Mouse (Mus musculus) left cerebral cortex, adult 9 months (tissue): Measurements from ENCODE around the gene Ripor3.

Experiments used
- DNase-seq, 2 experiments: peaks; one replicate each; pipeline ENCODE4 v3.0.0; 2022; ENCODE audit warnings: low spot score in 2 of 2

The Ripor3 gene

GRCm38 (mm10) chr2:167987640-167988039 lies 22.8 kb downstream of the Ripor3 start:
- no peak for DNase-seq

GRCm38 (mm10) chr2:167986762-167987161 lies 23.7 kb downstream of the Ripor3 start:
- no peak for DNase-seq

- no peak for DNase-seq
Observed at GRCm38 (mm10) chr2:167984946-167985345, 25.5 kb downstream of the Ripor3 start.

- no peak for DNase-seq
Observed at GRCm38 (mm10) chr2:167984371-167984770, 26.0 kb downstream of the Ripor3 start.

- no peak for DNase-seq
Observed at GRCm38 (mm10) chr2:167982646-167983045, 27.8 kb downstream of the Ripor3 start.

- no peak for DNase-seq
Observed at GRCm38 (mm10) chr2:167980391-167980790, 30.0 kb downstream of the Ripor3 start.

- no peak for DNase-seq
Observed at GRCm38 (mm10) chr2:167978271-167978670, 32.1 kb downstream of the Ripor3 start.

- no peak for DNase-seq
Observed at GRCm38 (mm10) chr2:167975746-167976145, 34.7 kb downstream of the Ripor3 start.

GRCm38 (mm10) chr2:167972809-167973208 lies 37.6 kb downstream of the Ripor3 start:
- DNase-seq = no peak

GRCm38 (mm10) chr2:167972146-167972545 lies 38.3 kb downstream of the Ripor3 start:
- no peak for DNase-seq

GRCm38 (mm10) chr2:167969851-167970541 lies 40.4 kb downstream of the Ripor3 start:
- no peak for DNase-seq

GRCm38 (mm10) chr2:167968504-167968903 lies 41.9 kb downstream of the Ripor3 start:
- DNase-seq = no peak

- DNase-seq = no peak
Observed at GRCm38 (mm10) chr2:167965911-167966310, 44.5 kb downstream of the Ripor3 start.

GRCm38 (mm10) chr2:167964320-167964719 lies 46.1 kb downstream of the Ripor3 start:
- DNase-seq = no peak

GRCm38 (mm10) chr2:167963778-167964300 lies 46.6 kb downstream of the Ripor3 start:
- DNase-seq = no peak

GRCm38 (mm10) chr2:167963176-167963575 lies 47.2 kb downstream of the Ripor3 start:
- peak in 1 of 2 experiments; percentile 49 for DNase-seq

GRCm38 (mm10) chr2:167962347-167962746 lies 48.1 kb downstream of the Ripor3 start:
- DNase-seq = no peak

- no peak for DNase-seq
Observed at GRCm38 (mm10) chr2:167960584-167960983, 49.8 kb downstream of the Ripor3 start.

GRCm38 (mm10) chr2:167959996-167960395 lies 50.4 kb downstream of the Ripor3 start:
- no peak for DNase-seq

- DNase-seq = no peak
Observed at GRCm38 (mm10) chr2:167959384-167959911, 51.0 kb downstream of the Ripor3 start.

GRCm38 (mm10) chr2:167958843-167959242 lies 51.6 kb downstream of the Ripor3 start:
- DNase-seq = peak in 1 of 2 experiments; percentile 66

- DNase-seq = no peak
Observed at GRCm38 (mm10) chr2:167958082-167958788, 52.2 kb downstream of the Ripor3 start.

GRCm38 (mm10) chr2:167957539-167957938 lies 52.9 kb downstream of the Ripor3 start:
- DNase-seq = no peak
